Mouse (Mus musculus) kidney, postnatal 4 days (tissue): Measurements from ENCODE around the gene Camp.

Experiments used
- DNase-seq, 2 experiments: peaks; one replicate each; pipeline ENCODE4 v3.0.0; 2021; ENCODE audit warnings: mixed read lengths in 2 of 2

The Camp gene

GRCm38 (mm10) chr9:109849312-109849758 is at the start of gene Camp:
Gene Camp (minus strand): TSS chr9:109849617.
- peak; percentile 45 to 54 for DNase-seq

- no peak for DNase-seq
Measured at GRCm38 (mm10) chr9:109898027-109898426, 48.6 kb upstream of the Camp start.

- no peak for DNase-seq
Measured at GRCm38 (mm10) chr9:109896253-109897150, 47.1 kb upstream of the Camp start.

GRCm38 (mm10) chr9:109895593-109895992 is 46.2 kb upstream of the Camp start:
- peak in 1 of 2 experiments; percentile 52 for DNase-seq

- DNase-seq, result peak; percentile 78 to 85
Measured at GRCm38 (mm10) chr9:109894413-109895090, 45.1 kb upstream of the Camp start.

GRCm38 (mm10) chr9:109892651-109893250 is 43.3 kb upstream of the Camp start:
- DNase-seq, result peak; percentile 92

GRCm38 (mm10) chr9:109891501-109891900 is 42.1 kb upstream of the Camp start:
- no peak for DNase-seq

- DNase-seq, result no peak
Measured at GRCm38 (mm10) chr9:109887321-109887720, 37.9 kb upstream of the Camp start.

GRCm38 (mm10) chr9:109886259-109886658 is 36.8 kb upstream of the Camp start:
- DNase-seq, result no peak

- DNase-seq, result no peak
Measured at GRCm38 (mm10) chr9:109879305-109879704, 29.9 kb upstream of the Camp start.

GRCm38 (mm10) chr9:109877666-109878065 is 28.2 kb upstream of the Camp start:
- no peak for DNase-seq

- DNase-seq, result peak in 1 of 2 experiments; percentile 28
Measured at GRCm38 (mm10) chr9:109876756-109877155, 27.3 kb upstream of the Camp start.

GRCm38 (mm10) chr9:109875695-109876601 is 26.5 kb upstream of the Camp start:
- peak; percentile 74 to 84 for DNase-seq

GRCm38 (mm10) chr9:109874797-109875691 is 25.6 kb upstream of the Camp start, which contains the start of gene Cdc25a:
Gene Cdc25a (plus strand): TSS chr9:109875579.
- DNase-seq, result peak; percentile 99

- DNase-seq, result peak in 1 of 2 experiments; percentile 31
Measured at GRCm38 (mm10) chr9:109870983-109871572, 21.7 kb upstream of the Camp start.

GRCm38 (mm10) chr9:109866218-109866617 is 16.8 kb upstream of the Camp start:
- DNase-seq, result no peak

GRCm38 (mm10) chr9:109863085-109863484 is 13.7 kb upstream of the Camp start:
- no peak for DNase-seq

GRCm38 (mm10) chr9:109862397-109863044 is 13.1 kb upstream of the Camp start:
- peak; percentile 92 to 93 for DNase-seq

- DNase-seq, result no peak
Measured at GRCm38 (mm10) chr9:109855947-109856346, 6.5 kb upstream of the Camp start.

GRCm38 (mm10) chr9:109854341-109854740 is 4.9 kb upstream of the Camp start:
- no peak for DNase-seq
